8 mouse cellular contexts compared by ENCODE assay signal in the genomic region with DNA sequence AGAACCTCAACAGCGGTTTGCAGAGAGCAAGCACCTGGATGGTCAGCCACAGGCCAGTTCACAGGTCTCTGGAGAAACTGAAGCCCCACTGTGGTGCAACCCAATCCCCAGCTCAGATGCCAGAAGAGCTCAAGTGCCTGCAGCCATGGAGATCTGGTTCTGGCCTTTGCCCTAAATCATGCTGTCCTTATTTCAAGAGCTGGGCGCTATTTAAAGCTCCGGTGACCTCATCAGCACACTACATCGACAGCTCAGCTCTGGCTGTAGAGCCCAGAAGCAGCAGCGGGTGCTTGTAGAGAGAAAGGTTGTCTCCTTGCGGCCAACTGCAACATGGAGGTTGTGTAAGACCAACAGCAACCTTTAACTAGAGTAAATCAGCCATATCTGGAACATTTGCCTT. TPM values are rescaled to one million over a fixed set of nuclear protein-coding genes. Genes with fewer than 3 reads are reported as not detected.
DNase-seq lines count a peak whose midpoint lies in the region; ATAC-seq and TF ChIP-seq lines count a peak whose summit lies in the region.

No protein-coding gene starts in this region.

- ATAC-seq in kidney, embryonic 16.5 days (ENCODE audit: low FRiP score, low TSS enrichment): no peak
- ATAC-seq in heart, embryonic 14.5 days (ENCODE audit: insufficient number of reproducible peaks, insufficient read depth, low FRiP score, low read depth): peak; percentile 64
- ATAC-seq in megakaryocyte progenitor cell, adult 5-6 weeks (replicated peaks; ENCODE audit: poor library complexity): no peak; the same call in 1 of the 2 replicates
- no peak for ATAC-seq in megakaryocyte-erythroid progenitor cell, adult 5-6 weeks (replicated peaks; ENCODE audit: low FRiP score, low TSS enrichment, poor library complexity, severe bottlenecking)

- no peaks in the 10 kb centered on the region for H3K27me3 ChIP-seq in kidney, embryonic 16.5 days (ENCODE audit: insufficient read depth, low read length)
- H3K27me3 ChIP-seq in cerebellum, adult 2 months (ENCODE audit: control insufficient read depth, insufficient read depth, low read length): no peaks in the 10 kb centered on the region
- H3K27me3 ChIP-seq in heart, embryonic 14.5 days (ENCODE audit: control insufficient read depth, insufficient read depth, low read length): no peaks in the 10 kb centered on the region

- H3K4me2 ChIP-seq in kidney, embryonic 16.5 days (replicated peaks; ENCODE audit: low read depth, low read length): no peak overlapping the region
- H3K4me2 ChIP-seq in heart, embryonic 14.5 days (ENCODE audit: low read length): peak overlapping the region; percentile 16

- H3K36me3 ChIP-seq in kidney, embryonic 16.5 days (ENCODE audit: insufficient read depth, low read length): peaks cover 59% of the 10 kb centered on the region
- H3K36me3 ChIP-seq in heart, embryonic 14.5 days (ENCODE audit: control insufficient read depth, insufficient read depth, low read length): peaks cover 67% of the 10 kb centered on the region

- H3K9me3 ChIP-seq in kidney, embryonic 16.5 days (ENCODE audit: low read length): no peaks in the 10 kb centered on the region
- H3K9me3 ChIP-seq in heart, embryonic 14.5 days (ENCODE audit: control insufficient read depth, low read length): no peaks in the 10 kb centered on the region

- no peak overlapping the region for H3K9ac ChIP-seq in kidney, embryonic 16.5 days (replicated peaks; ENCODE audit: low read length)
- H3K9ac ChIP-seq in heart, embryonic 14.5 days (ENCODE audit: low read length): peak overlapping the region; percentile 31; the same call in 1 of the 2 replicates

- 67% methylated on average over 6 of the region's 6 CpGs for WGBS in kidney, embryonic 16.5 days
- WGBS in cerebellum, adult 2 months: 18% methylated on average over 6 of the region's 6 CpGs
- 29% methylated on average over 6 of the region's 6 CpGs for WGBS in heart, embryonic 14.5 days

- no peaks in the 10 kb centered on the region for H3K4me1 ChIP-seq in kidney, embryonic 16.5 days (ENCODE audit: insufficient read depth, low read length)
- H3K4me1 ChIP-seq in cerebellum, adult 2 months (ENCODE audit: control insufficient read depth, insufficient read depth, low read length): peaks cover 55% of the 10 kb centered on the region
- H3K4me1 ChIP-seq in heart, embryonic 14.5 days (ENCODE audit: control insufficient read depth in 2 of 2, insufficient read depth in 2 of 2, low read length in 2 of 2): peaks cover 26 to 46% of the 10 kb centered on the region in 2 experiments

- no peak for TF ChIP-seq POLR2A in cerebellum, adult 2 months (IDR thresholded peaks at IDR 0.05; ENCODE audit: borderline replicate concordance, insufficient read depth, low read length)

- TF ChIP-seq CTCF in cerebellum, adult 2 months (IDR thresholded peaks at IDR 0.05; ENCODE audit: borderline replicate concordance, insufficient read depth, low read depth, low read length): no peak

- H3K4me3 ChIP-seq in kidney, embryonic 16.5 days (ENCODE audit: low read length): no peak overlapping the region
- no peak overlapping the region for H3K4me3 ChIP-seq in cerebellum, adult 2 months (replicated peaks; ENCODE audit: insufficient read depth, low read depth, low read length)
- no peak overlapping the region for H3K4me3 ChIP-seq in heart, embryonic 14.5 days (ENCODE audit: control insufficient read depth in 1 of 2, insufficient read depth in 1 of 2, low read depth in 1 of 2, low read length in 2 of 2)

- peak; percentile 35 for DNase-seq in kidney, adult 11 months
- peak; percentile 59 to 81 for DNase-seq in cerebellum, adult 2 months
- DNase-seq in lung, postnatal 25 days (ENCODE audit: low spot score): peak; percentile 76
- DNase-seq in urinary bladder, postnatal 25 days (ENCODE audit: low spot score): no peak

- no peak overlapping the region for H3K27ac ChIP-seq in kidney, embryonic 16.5 days (ENCODE audit: low read length)
- peak overlapping the region; percentile 82 for H3K27ac ChIP-seq in cerebellum, adult 2 months (ENCODE audit: insufficient read depth, low read length)
- H3K27ac ChIP-seq in heart, embryonic 14.5 days (replicated peaks in 1 of 2; ENCODE audit: control insufficient read depth in 1 of 2, insufficient read depth in 1 of 2, low read depth in 2 of 2, low read length in 2 of 2): peak overlapping the region; percentile 92 to 93

RNA-seq across cellular contexts. Expression of gene Ywhag, which starts 20.3 kb away (rescaled TPM):
- polyA plus RNA-seq in kidney, embryonic 16.5 days (2015; fragmentation: Nextera tagmentation; extraction: Ambion mirVana): 193 and 202 TPM in 2 replicates
- polyA plus RNA-seq in cerebellum, adult 2 months (2012; rRNA removed): 445 and 493 TPM in 2 replicates
- 72.5 and 84.8 TPM in 2 replicates for polyA plus RNA-seq in heart, embryonic 14.5 days (2014; fragmentation: Nextera tagmentation; extraction: Ambion mirVana)
- total RNA-seq in megakaryocyte progenitor cell, adult 5-6 weeks (2015): 124 and 130 TPM in 2 replicates
- total RNA-seq in megakaryocyte progenitor cell, adult 5-6 weeks (2017): 87.4 and 88.3 TPM in 2 replicates
- total RNA-seq in megakaryocyte-erythroid progenitor cell, adult 5-6 weeks (2014; fragmentation: Nextera tagmentation): 125 and 138 TPM in 2 replicates
- total RNA-seq in megakaryocyte-erythroid progenitor cell, adult 5-6 weeks (2017): 88.3 and 92.5 TPM in 2 replicates

RNA-seq across cellular contexts. Expression of gene Hspb1, which starts 26.4 kb away (rescaled TPM):
- polyA plus RNA-seq in kidney, embryonic 16.5 days (2015; fragmentation: Nextera tagmentation; extraction: Ambion mirVana): 69.9 and 70.5 TPM in 2 replicates
- 42.9 and 49.2 TPM in 2 replicates for polyA plus RNA-seq in cerebellum, adult 2 months (2012; rRNA removed)
- polyA plus RNA-seq in heart, embryonic 14.5 days (2014; fragmentation: Nextera tagmentation; extraction: Ambion mirVana): 911 and 1,014 TPM in 2 replicates
- total RNA-seq in megakaryocyte progenitor cell, adult 5-6 weeks (2015): not detected in 2 replicates
- not detected in 2 replicates for total RNA-seq in megakaryocyte progenitor cell, adult 5-6 weeks (2017)
- not detected in 2 replicates for total RNA-seq in megakaryocyte-erythroid progenitor cell, adult 5-6 weeks (2014; fragmentation: Nextera tagmentation)
- total RNA-seq in megakaryocyte-erythroid progenitor cell, adult 5-6 weeks (2017): not detected in 2 replicates

Comparison
In these comparisons a context has a peak if more than half of its experiments do, and no peak if none do; other contexts are left out.
1. RNA of gene Hspb1, which starts 26.4 kb away (polyA plus RNA-seq): 911 to 1,014 TPM in heart, embryonic 14.5 days; 69.9 to 70.5 TPM in kidney, embryonic 16.5 days and 42.9 to 49.2 TPM in cerebellum, adult 2 months; every median in the first group is over 10 times any median in the second.